Mouse (Mus musculus): ENCODE results near the gene Izumo1. TPM values are rescaled to one million over a fixed set of nuclear protein-coding genes. Genes with fewer than 3 reads are reported as not detected.
A peak's percentile ranks its signal among the peaks of the same experiment; 100 is the strongest.

The Izumo1 gene
- total RNA-seq (2012; rRNA removed) (0.08 and 0.21 TPM in 2 replicates), total RNA-seq (2014; rRNA removed) (0.16 and 0.17 TPM in 2 replicates), polyA plus RNA-seq (2012; ENCODE audit: insufficient read length, low read depth) (0.34 and 0.44 TPM in 2 replicates)

DNA sequence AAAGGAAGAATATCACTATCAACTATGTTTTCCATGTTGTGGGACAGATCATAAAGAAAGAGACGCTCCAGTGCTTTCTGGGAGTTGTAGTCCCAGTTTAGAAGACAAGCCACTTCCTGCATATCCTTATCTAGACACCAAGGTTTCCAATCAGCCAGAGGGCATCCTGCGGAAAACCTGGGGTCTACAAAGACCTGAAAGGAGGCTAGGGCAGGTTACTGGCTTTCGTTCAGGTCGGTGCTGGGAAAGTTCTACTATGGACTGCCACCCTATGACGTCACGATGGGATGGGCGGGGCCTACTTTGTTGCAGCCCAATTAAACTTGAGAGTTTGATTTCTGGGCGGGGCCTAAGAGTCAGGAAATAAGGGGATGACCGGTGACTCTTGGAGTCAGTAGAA, at the start of gene Izumo1:
Gene Izumo1, plus strand, starts transcription at position 369 of the 400 bp plus-strand sequence.
- peak; percentile 53 for TF ChIP-seq HCFC1 (IDR thresholded peaks at IDR 0.05; ENCODE audit: low read depth, low read length)
- no peak for TF ChIP-seq E2F4 (IDR thresholded peaks at IDR 0.05; ENCODE audit: insufficient replicate concordance, low read depth, low read length)
- Histone ChIP-seq H3K4me1 (ENCODE audit: control insufficient read depth in 1 of 2, insufficient read depth in 2 of 2) (peaks cover 21 to 47% of the 10 kb centered on the region in 2 experiments), H3K4me3 (replicated peaks in 1 of 3; ENCODE audit: low read depth in 2 of 3, low read length in 2 of 3, poor library complexity in 1 of 3) (peak within 1 kb of the TSS in 1 of 3 experiments; percentile 52), H3K9ac (ENCODE audit: insufficient read depth, low read depth) (no peak within 1 kb of the TSS), H3K36me3 (replicated peaks in 1 of 2; ENCODE audit: control insufficient read depth in 1 of 2, insufficient read depth in 1 of 2, low read length in 1 of 2) (peaks cover 0 to 29% of the 10 kb centered on the region in 2 experiments), H3K27ac (ENCODE audit: insufficient read depth, low read depth) (no peak within 1 kb of the TSS), H3K79me2 (replicated peaks; ENCODE audit: control insufficient read depth, extremely low read depth, insufficient read depth, poor library complexity, severe bottlenecking) (no peaks in the 10 kb centered on the region), H3K4me2 (ENCODE audit: insufficient read depth, low read depth, poor library complexity, severe bottlenecking) (no peak within 1 kb of the TSS), H3K27me3 (replicated peaks) (no peaks in the 10 kb centered on the region), H3K9me3 (replicated peaks; ENCODE audit: low read length) (peaks cover 18% of the 10 kb centered on the region)
- in situ Hi-C loops (cut with MboI; ENCODE audit: low pct_ligation_motif_present, low pct_unique_long_range_greater_than_20kb, low sequenced_read_pairs) = no loop called here
- dilution Hi-C loops (cut with MboI; ENCODE audit: extremely low pct_ligation_motif_present, extremely low pct_unique_long_range_greater_than_20kb, low sequenced_read_pairs) = no loop called here
- DNase-seq (ENCODE audit: extremely low read depth) = no peak

DNA sequence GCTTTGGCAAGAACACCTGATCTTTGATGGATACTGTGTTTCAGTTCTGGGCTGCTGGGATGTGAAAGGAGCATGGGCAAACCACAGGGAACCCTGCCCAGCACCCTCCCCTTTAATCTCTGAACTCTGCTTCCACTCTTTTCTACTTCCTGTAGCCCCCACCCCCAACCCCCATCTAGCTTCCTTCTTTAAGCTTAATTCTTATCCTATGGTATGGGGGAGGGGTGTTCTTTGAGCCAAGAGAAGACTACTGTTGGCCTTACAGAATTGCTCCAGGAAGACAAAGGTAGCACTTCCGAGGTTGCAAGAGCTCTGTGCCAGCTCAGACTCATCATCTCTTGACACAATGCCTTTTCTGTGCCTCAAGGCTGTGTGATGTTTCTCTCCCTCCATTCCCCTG, 49.6 kb upstream of the Izumo1 start:
- H3K36me3 ChIP-seq (replicated peaks in 1 of 2; ENCODE audit: control insufficient read depth in 1 of 2, insufficient read depth in 1 of 2, low read length in 1 of 2) = peaks cover 3 to 40% of the 10 kb centered on the region in 2 experiments
- H3K27ac ChIP-seq (ENCODE audit: insufficient read depth, low read depth) = no peak overlapping the region
- H3K9ac ChIP-seq (ENCODE audit: insufficient read depth, low read depth) = 0 out of 2 replicates have a peak overlapping the region, but pooled peaks have one; percentile 6
- H3K9me3 ChIP-seq (replicated peaks; ENCODE audit: low read length) = no peaks in the 10 kb centered on the region
- H3K4me1 ChIP-seq (ENCODE audit: control insufficient read depth in 1 of 2, insufficient read depth in 2 of 2) = peaks cover 8 to 36% of the 10 kb centered on the region in 2 experiments
- no peak overlapping the region for H3K4me3 ChIP-seq (replicated peaks in 1 of 3; ENCODE audit: low read depth in 2 of 3, low read length in 2 of 3, poor library complexity in 1 of 3)
- H3K4me2 ChIP-seq (ENCODE audit: insufficient read depth, low read depth, poor library complexity, severe bottlenecking) = no peak overlapping the region; the same call in 1 of the 2 replicates
- no peaks in the 10 kb centered on the region for H3K27me3 ChIP-seq (replicated peaks)
- dilution Hi-C loops (cut with MboI; ENCODE audit: extremely low pct_ligation_motif_present, extremely low pct_unique_long_range_greater_than_20kb, low sequenced_read_pairs) (no loop called here), in situ Hi-C loops (cut with MboI; ENCODE audit: low pct_ligation_motif_present, low pct_unique_long_range_greater_than_20kb, low sequenced_read_pairs) (no loop called here)
- H3K79me2 ChIP-seq (replicated peaks; ENCODE audit: control insufficient read depth, extremely low read depth, insufficient read depth, poor library complexity, severe bottlenecking) = no peaks in the 10 kb centered on the region
- no peak for DNase-seq (ENCODE audit: extremely low read depth)
- TF ChIP-seq POLR2A (IDR thresholded peaks at IDR 0.05; ENCODE audit: low read depth, low read length) = no peak
- TF ChIP-seq IRF4 (IDR thresholded peaks at IDR 0.05; ENCODE audit: low read depth, low read length) = no peak
- TF ChIP-seq EP300 (IDR thresholded peaks at IDR 0.05; ENCODE audit: low read length) = no peak
- TF ChIP-seq E2F4 (IDR thresholded peaks at IDR 0.05; ENCODE audit: insufficient replicate concordance, low read depth, low read length) = no peak
- no peak for TF ChIP-seq MAZ (IDR thresholded peaks at IDR 0.05; ENCODE audit: low read depth, low read length)
- TF ChIP-seq NELFE (IDR thresholded peaks at IDR 0.05; ENCODE audit: low read depth, low read length) = no peak
- no peak for TF ChIP-seq RAD21 (IDR thresholded peaks at IDR 0.05; ENCODE audit: low read depth, low read length)
- no peak for TF ChIP-seq MAFK (IDR thresholded peaks at IDR 0.05; ENCODE audit: insufficient replicate concordance, low read length)
- TF ChIP-seq GABPA (IDR thresholded peaks at IDR 0.05; ENCODE audit: insufficient replicate concordance, low read depth, low read length) = no peak
- no peak for TF ChIP-seq TBP (conservative IDR thresholded peaks at IDR 0.05; ENCODE audit: low read depth, low read length)
- no peak for TF ChIP-seq POLR2AphosphoS2 (IDR thresholded peaks at IDR 0.05; ENCODE audit: low read depth, low read length)
- TF ChIP-seq CTCF (conservative IDR thresholded peaks at IDR 0.05 in 1 of 2, IDR thresholded peaks at IDR 0.05 in 1 of 2; ENCODE audit: low read depth in 2 of 2, low read length in 2 of 2) = no peak
- no peak for TF ChIP-seq TCF12 (IDR thresholded peaks at IDR 0.05; ENCODE audit: low read depth, low read length)

DNA sequence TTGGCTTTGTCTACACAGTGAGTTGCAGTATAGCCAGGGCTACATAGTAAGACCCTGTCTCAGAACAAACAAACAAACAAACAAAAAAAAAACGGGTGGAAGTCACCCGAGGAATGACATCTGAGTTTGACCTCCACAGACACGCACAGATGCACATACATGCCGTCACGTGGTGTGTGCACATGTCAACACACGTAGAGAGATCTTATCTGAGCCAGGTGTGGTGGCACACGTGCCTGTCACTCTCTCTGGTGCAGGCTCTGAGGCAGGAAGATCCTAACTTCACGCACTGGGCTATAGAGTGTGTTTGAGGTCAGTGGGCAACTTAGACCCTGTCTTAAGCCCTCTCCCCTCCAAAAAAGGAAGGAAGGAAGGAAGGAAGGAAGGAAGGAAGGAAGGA, 47.7 kb upstream of the Izumo1 start:
- H3K27ac ChIP-seq (ENCODE audit: insufficient read depth, low read depth) = no peak overlapping the region
- TF ChIP-seq PAX5 (IDR thresholded peaks at IDR 0.05; ENCODE audit: low read length) (no peak), UBTF (IDR thresholded peaks at IDR 0.05; ENCODE audit: low read depth, low read length) (no peak), TCF12 (IDR thresholded peaks at IDR 0.05; ENCODE audit: low read depth, low read length) (no peak), ZKSCAN1 (IDR thresholded peaks at IDR 0.05; ENCODE audit: borderline replicate concordance, low read depth, low read length) (no peak), MAFK (IDR thresholded peaks at IDR 0.05; ENCODE audit: insufficient replicate concordance, low read length) (no peak), IRF4 (IDR thresholded peaks at IDR 0.05; ENCODE audit: low read depth, low read length) (no peak), NELFE (IDR thresholded peaks at IDR 0.05; ENCODE audit: low read depth, low read length) (no peak), GABPA (IDR thresholded peaks at IDR 0.05; ENCODE audit: insufficient replicate concordance, low read depth, low read length) (no peak), RCOR1 (conservative IDR thresholded peaks at IDR 0.05; ENCODE audit: low read depth, low read length) (no peak), SMC3 (IDR thresholded peaks at IDR 0.05; ENCODE audit: low read depth, low read length) (no peak), TBP (conservative IDR thresholded peaks at IDR 0.05; ENCODE audit: low read depth, low read length) (no peak), NRF1 (IDR thresholded peaks at IDR 0.05; ENCODE audit: low read depth, low read length) (no peak), BHLHE40 (IDR thresholded peaks at IDR 0.05; ENCODE audit: low read depth, low read length) (no peak), E2F4 (IDR thresholded peaks at IDR 0.05; ENCODE audit: insufficient replicate concordance, low read depth, low read length) (no peak), SIN3A (IDR thresholded peaks at IDR 0.05; ENCODE audit: low read length) (no peak), ZNF384 (IDR thresholded peaks at IDR 0.05; ENCODE audit: low read depth, low read length) (no peak), MAX (IDR thresholded peaks at IDR 0.05; ENCODE audit: low read length) (no peak), USF2 (conservative IDR thresholded peaks at IDR 0.05; ENCODE audit: low read depth, low read length) (no peak)

More for the DNA sequence above, 47.7 kb upstream of the Izumo1 start:
- Histone ChIP-seq H3K4me3 (replicated peaks in 1 of 3; ENCODE audit: low read depth in 2 of 3, low read length in 2 of 3, poor library complexity in 1 of 3) (no peak overlapping the region), H3K27me3 (replicated peaks) (no peaks in the 10 kb centered on the region), H3K79me2 (replicated peaks; ENCODE audit: control insufficient read depth, extremely low read depth, insufficient read depth, poor library complexity, severe bottlenecking) (no peaks in the 10 kb centered on the region), H3K4me1 (ENCODE audit: control insufficient read depth in 1 of 2, insufficient read depth in 2 of 2) (peaks cover 4 to 23% of the 10 kb centered on the region in 2 experiments; a peak in 3 of 4 replicates), H3K36me3 (replicated peaks in 1 of 2; ENCODE audit: control insufficient read depth in 1 of 2, insufficient read depth in 1 of 2, low read length in 1 of 2) (peaks cover 3 to 48% of the 10 kb centered on the region in 2 experiments), H3K4me2 (ENCODE audit: insufficient read depth, low read depth, poor library complexity, severe bottlenecking) (no peak overlapping the region), H3K9me3 (replicated peaks; ENCODE audit: low read length) (no peaks in the 10 kb centered on the region), H3K9ac (ENCODE audit: insufficient read depth, low read depth) (no peak overlapping the region)
- dilution Hi-C loops (cut with MboI; ENCODE audit: extremely low pct_ligation_motif_present, extremely low pct_unique_long_range_greater_than_20kb, low sequenced_read_pairs) (no loop called here), in situ Hi-C loops (cut with MboI; ENCODE audit: low pct_ligation_motif_present, low pct_unique_long_range_greater_than_20kb, low sequenced_read_pairs) (no loop called here)
- DNase-seq (ENCODE audit: extremely low read depth) = no peak

Data from CH12.LX (cell line).